Mouse (Mus musculus): ENCODE results near the gene Wnt5b. TPM values are rescaled to one million over a fixed set of nuclear protein-coding genes. Genes with fewer than 3 reads are reported as not detected.

Gene Wnt5b
- polyA plus RNA-seq, 1 experiment from 2014 or later: 5.0 TPM

DNA sequence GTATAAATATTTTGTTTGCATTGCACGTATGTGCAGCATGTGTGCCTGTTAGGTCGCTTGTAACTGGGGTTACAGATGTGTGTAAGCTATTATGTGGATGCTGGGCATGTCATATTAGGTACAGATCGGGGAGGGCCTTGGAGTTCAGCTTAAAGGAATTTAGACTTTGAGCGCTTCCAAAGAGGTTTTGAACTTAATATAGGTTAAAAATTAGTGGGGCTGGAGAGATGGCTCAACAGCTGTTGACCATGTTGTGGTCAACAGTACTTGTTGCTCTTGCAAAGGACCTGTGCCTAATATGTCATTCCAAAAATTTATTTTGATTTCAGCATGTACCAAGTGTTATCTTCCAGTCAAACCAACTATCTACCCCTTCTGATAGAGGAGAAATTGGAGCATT, 139.3 kb downstream of the Wnt5b start:
- Histone ChIP-seq H3K9me3 (no peaks in the 10 kb centered on the region), H3K27me3 (no peaks in the 10 kb centered on the region), H3K9ac (no peak overlapping the region), H3K4me2 (no peak overlapping the region), H3K27ac (no peak overlapping the region), H3K4me1 (replicated peaks) (no peaks in the 10 kb centered on the region), H3K4me3 (no peak overlapping the region), H3K36me3 (no peaks in the 10 kb centered on the region)
- no peak for ATAC-seq (ENCODE audit: low FRiP score)
- 96% methylated on average over 4 of the region's 4 CpGs for WGBS

GRCm38 (mm10) chr6:119402976-119403375, 141.2 kb downstream of the Wnt5b start:
- H3K4me1 ChIP-seq (replicated peaks): no peaks in the 10 kb centered on the region
- no peaks in the 10 kb centered on the region for H3K27me3 ChIP-seq
- H3K36me3 ChIP-seq: no peaks in the 10 kb centered on the region
- no peak for ATAC-seq (ENCODE audit: low FRiP score)
- H3K4me3 ChIP-seq: no peak overlapping the region
- WGBS: 90% methylated on average over 3 of the region's 3 CpGs
- no peaks in the 10 kb centered on the region for H3K9me3 ChIP-seq
- H3K4me2 ChIP-seq: no peak overlapping the region
- H3K27ac ChIP-seq: no peak overlapping the region
- H3K9ac ChIP-seq: no peak overlapping the region

- Histone ChIP-seq H3K9me3 (no peaks in the 10 kb centered on the region), H3K4me2 (no peak overlapping the region), H3K4me1 (replicated peaks) (no peaks in the 10 kb centered on the region), H3K27me3 (no peaks in the 10 kb centered on the region), H3K36me3 (no peaks in the 10 kb centered on the region), H3K9ac (no peak overlapping the region), H3K27ac (no peak overlapping the region), H3K4me3 (no peak overlapping the region)
- WGBS: 93% methylated on average over 8 of the region's 8 CpGs
- no peak for ATAC-seq (ENCODE audit: low FRiP score)
Measured at GRCm38 (mm10) chr6:119401545-119402304, 142.4 kb downstream of the Wnt5b start.

DNA sequence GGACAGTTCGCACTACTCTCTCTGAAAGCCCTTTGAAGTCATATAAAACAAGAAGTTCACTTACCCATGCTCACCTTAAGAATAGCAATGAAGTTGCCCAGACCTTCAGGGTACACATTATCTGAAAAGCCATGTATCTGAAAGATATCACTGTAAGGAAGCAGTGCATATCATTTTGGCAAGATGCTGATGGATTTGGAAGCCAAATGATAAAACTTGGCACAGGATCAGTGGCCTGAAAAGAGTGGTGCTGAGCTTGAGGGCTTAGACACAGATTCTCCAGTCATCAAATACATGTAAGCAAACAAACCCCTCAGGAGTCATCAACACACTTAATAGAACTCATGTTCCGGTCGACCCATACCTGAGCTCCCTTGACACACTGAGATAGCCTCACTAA, 143.5 kb downstream of the Wnt5b start:
- 94% methylated on average over 3 of the region's 3 CpGs for WGBS
- ATAC-seq (ENCODE audit: low FRiP score): no peak
- no peaks in the 10 kb centered on the region for H3K27me3 ChIP-seq
- no peaks in the 10 kb centered on the region for H3K4me1 ChIP-seq (replicated peaks)
- no peaks in the 10 kb centered on the region for H3K36me3 ChIP-seq
- H3K9ac ChIP-seq: no peak overlapping the region
- no peak overlapping the region for H3K4me2 ChIP-seq
- H3K27ac ChIP-seq: no peak overlapping the region
- no peak overlapping the region for H3K4me3 ChIP-seq
- no peaks in the 10 kb centered on the region for H3K9me3 ChIP-seq

DNA sequence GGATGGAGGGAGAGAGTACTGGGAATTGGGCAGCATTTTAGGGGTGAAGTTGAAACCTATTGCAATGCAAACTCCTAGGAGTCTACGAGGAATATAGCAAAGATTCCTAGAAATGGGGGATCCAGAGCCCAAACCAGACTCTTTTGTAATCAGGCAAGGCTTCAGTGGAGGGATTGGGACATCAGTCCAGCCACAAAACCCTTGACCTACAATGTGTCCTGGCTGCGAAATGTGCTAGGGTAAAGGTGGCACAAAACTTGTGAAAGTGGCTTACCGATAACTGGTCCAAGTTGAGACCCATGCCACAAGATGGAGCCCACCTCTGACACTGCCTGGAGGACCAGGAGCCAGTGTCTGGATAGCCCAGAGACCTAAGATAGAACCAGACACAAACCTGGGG, 144.8 kb downstream of the Wnt5b start:
- Histone ChIP-seq H3K4me3 (no peak overlapping the region), H3K36me3 (no peaks in the 10 kb centered on the region), H3K9me3 (no peaks in the 10 kb centered on the region), H3K9ac (no peak overlapping the region), H3K27me3 (no peaks in the 10 kb centered on the region), H3K4me2 (no peak overlapping the region), H3K27ac (no peak overlapping the region), H3K4me1 (replicated peaks) (no peaks in the 10 kb centered on the region)
- no peak for ATAC-seq (ENCODE audit: low FRiP score)
- WGBS: 89% methylated on average over 3 of the region's 3 CpGs

DNA sequence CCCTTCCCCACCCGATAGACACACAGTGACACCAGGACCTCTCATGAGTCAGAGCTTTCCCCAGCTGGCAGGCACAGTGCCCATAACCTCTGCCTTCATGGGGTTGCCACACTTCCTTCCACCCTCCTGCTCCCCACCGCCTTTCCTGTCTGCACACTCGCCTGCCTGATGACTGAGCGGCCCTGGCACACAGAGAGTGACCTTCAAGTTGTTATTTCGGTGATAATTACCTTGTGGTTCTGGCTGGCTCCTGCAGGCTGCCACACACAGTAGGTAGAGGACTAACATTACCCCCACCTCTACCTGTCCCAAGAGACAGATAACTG, 147.9 kb downstream of the Wnt5b start:
- H3K4me2 ChIP-seq: no peak overlapping the region
- no peaks in the 10 kb centered on the region for H3K4me1 ChIP-seq (replicated peaks)
- no peak overlapping the region for H3K4me3 ChIP-seq
- H3K36me3 ChIP-seq: no peaks in the 10 kb centered on the region
- no peak overlapping the region for H3K27ac ChIP-seq
- H3K27me3 ChIP-seq: no peaks in the 10 kb centered on the region
- no peaks in the 10 kb centered on the region for H3K9me3 ChIP-seq
- no peak for ATAC-seq (ENCODE audit: low FRiP score)
- WGBS: 81% methylated on average over 5 of the region's 5 CpGs
- H3K9ac ChIP-seq: no peak overlapping the region

- no peak overlapping the region for H3K9ac ChIP-seq
Measured at GRCm38 (mm10) chr6:119395421-119396308, 148.5 kb downstream of the Wnt5b start.

DNA sequence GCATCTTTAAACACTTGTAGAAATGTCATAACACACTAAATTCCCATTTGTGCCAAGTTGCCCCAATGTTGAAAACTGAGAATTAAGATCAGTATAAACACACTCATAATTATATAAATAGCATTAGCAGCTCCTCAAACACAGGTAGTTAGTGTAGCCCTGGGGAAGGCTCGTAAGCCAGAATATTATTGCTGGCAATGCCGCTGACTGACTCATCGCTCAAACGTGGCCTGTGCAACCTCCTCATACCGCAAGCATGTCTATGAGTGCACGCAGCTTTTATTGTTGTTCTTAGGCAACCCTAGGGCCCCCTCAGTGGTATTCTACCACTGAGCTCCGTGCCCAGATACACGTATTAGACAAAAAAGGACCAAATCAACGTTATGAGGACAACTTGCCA, 151.3 kb downstream of the Wnt5b start:
- Histone ChIP-seq H3K27ac (no peak overlapping the region), H3K4me1 (replicated peaks) (peaks cover 12% of the 10 kb centered on the region), H3K4me3 (no peak overlapping the region), H3K36me3 (no peaks in the 10 kb centered on the region), H3K9ac (no peak overlapping the region), H3K27me3 (no peaks in the 10 kb centered on the region), H3K4me2 (no peak overlapping the region), H3K9me3 (no peaks in the 10 kb centered on the region)
- 84% methylated on average over 9 of the region's 9 CpGs for WGBS
- no peak for ATAC-seq (ENCODE audit: low FRiP score)

More at GRCm38 (mm10) chr6:119395421-119396308, 148.5 kb downstream of the Wnt5b start:
- no peaks in the 10 kb centered on the region for H3K27me3 ChIP-seq
- no peaks in the 10 kb centered on the region for H3K36me3 ChIP-seq
- no peaks in the 10 kb centered on the region for H3K4me1 ChIP-seq (replicated peaks)
- no peak for ATAC-seq (ENCODE audit: low FRiP score)
- no peak overlapping the region for H3K27ac ChIP-seq
- H3K9me3 ChIP-seq: no peaks in the 10 kb centered on the region
- no peak overlapping the region for H3K4me2 ChIP-seq
- no peak overlapping the region for H3K4me3 ChIP-seq
- 90% methylated on average over 14 of the region's 14 CpGs for WGBS

DNA sequence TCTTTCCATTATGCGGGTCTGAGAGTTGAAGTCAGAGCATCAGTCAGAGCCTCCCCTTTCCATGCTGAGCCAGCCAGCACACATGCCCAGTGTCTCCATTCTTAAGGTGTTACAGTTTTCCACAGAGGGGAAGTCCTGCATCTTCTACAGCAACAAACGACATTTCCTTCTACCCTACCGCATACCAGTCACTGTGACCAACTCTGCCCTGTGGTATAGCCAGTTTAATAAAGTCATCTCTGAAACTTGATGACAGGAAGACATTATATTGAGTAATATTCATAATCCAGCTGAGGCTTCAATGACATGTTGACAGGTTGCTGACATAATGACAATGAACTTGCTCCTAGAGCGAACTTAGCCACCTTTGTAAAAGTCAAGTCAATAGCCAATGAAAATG, 153.4 kb downstream of the Wnt5b start:
- H3K9ac ChIP-seq: no peak overlapping the region
- no peak overlapping the region for H3K4me2 ChIP-seq
- WGBS: 91% methylated on average over 4 of the region's 4 CpGs
- no peaks in the 10 kb centered on the region for H3K36me3 ChIP-seq
- no peaks in the 10 kb centered on the region for H3K27me3 ChIP-seq
- H3K27ac ChIP-seq: no peak overlapping the region
- peaks cover 26% of the 10 kb centered on the region for H3K4me1 ChIP-seq (replicated peaks)
- no peaks in the 10 kb centered on the region for H3K9me3 ChIP-seq
- H3K4me3 ChIP-seq: no peak overlapping the region
- no peak for ATAC-seq (ENCODE audit: low FRiP score)

- peak overlapping the region; percentile 58 for H3K4me2 ChIP-seq
- 22% methylated on average over 10 of the region's 10 CpGs for WGBS
- peaks cover 26% of the 10 kb centered on the region for H3K4me1 ChIP-seq (replicated peaks)
- no peaks in the 10 kb centered on the region for H3K9me3 ChIP-seq
- no peaks in the 10 kb centered on the region for H3K27me3 ChIP-seq
- H3K4me3 ChIP-seq: peak overlapping the region; percentile 75
- H3K36me3 ChIP-seq: no peaks in the 10 kb centered on the region
- peak; percentile 25; the same call in 1 of the 2 replicates for ATAC-seq (ENCODE audit: low FRiP score)
- peak overlapping the region; percentile 81 for H3K27ac ChIP-seq
- peak overlapping the region; percentile 88 for H3K9ac ChIP-seq
Measured at GRCm38 (mm10) chr6:119389089-119389488, 155.1 kb downstream of the Wnt5b start.

DNA sequence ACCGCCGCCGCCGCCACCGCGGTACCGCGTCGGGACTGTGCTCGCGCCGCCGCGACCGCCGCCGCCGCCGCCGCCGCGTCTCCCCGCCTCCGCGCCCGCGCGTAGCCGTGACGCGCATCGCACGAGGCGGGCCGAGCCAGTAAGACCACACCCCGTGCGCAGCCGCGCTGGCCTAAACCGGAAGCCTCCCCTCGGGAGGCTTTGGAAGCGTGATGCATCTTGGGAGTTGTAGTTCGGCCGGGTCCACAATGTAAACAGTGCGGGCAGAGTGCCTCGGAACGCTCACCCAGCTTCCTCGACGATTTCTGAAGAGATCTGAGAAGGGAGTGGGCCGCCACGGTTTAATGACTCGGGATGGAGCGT, 155.5 kb downstream of the Wnt5b start:
- peak; percentile 98 for ATAC-seq (ENCODE audit: low FRiP score)
- Histone ChIP-seq H3K27me3 (no peaks in the 10 kb centered on the region), H3K4me2 (peak overlapping the region; percentile 93), H3K9ac (peak overlapping the region; percentile 88), H3K27ac (peak overlapping the region; percentile 95), H3K4me3 (peak overlapping the region; percentile 75), H3K36me3 (no peaks in the 10 kb centered on the region), H3K4me1 (replicated peaks) (peaks cover 26% of the 10 kb centered on the region), H3K9me3 (no peaks in the 10 kb centered on the region)
- WGBS: under 1% methylated on average over 47 of the region's 53 CpGs

- peak; percentile 92 for ATAC-seq (ENCODE audit: low FRiP score)
- Histone ChIP-seq H3K27ac (peak overlapping the region; percentile 95), H3K27me3 (no peaks in the 10 kb centered on the region), H3K4me3 (peak overlapping the region; percentile 75), H3K9ac (peak overlapping the region; percentile 88), H3K36me3 (no peaks in the 10 kb centered on the region), H3K4me2 (peak overlapping the region; percentile 93), H3K9me3 (no peaks in the 10 kb centered on the region), H3K4me1 (replicated peaks) (peaks cover 26% of the 10 kb centered on the region)
- WGBS: 1% methylated on average over 42 of the region's 76 CpGs
Measured at GRCm38 (mm10) chr6:119387801-119388649, 156.1 kb downstream of the Wnt5b start.
